Mouse (Mus musculus) gastrocnemius, adult 2 months (tissue): ENCODE measurements around the gene Fga. TPM values are rescaled to one million over a fixed set of nuclear protein-coding genes. Genes with fewer than 3 reads are reported as not detected.

Source experiments
- DNase-seq: peaks from one replicate; pipeline ENCODE4 v3.0.0; 2022
- H3K27ac ChIP-seq: fragments of 200-600 bp; 2 replicates; pipeline ENCODE4 v1.8.1; 2022; ENCODE audit warnings: mild to moderate bottlenecking
- H3K4me3 ChIP-seq: fragments of 200-600 bp; 2 replicates; pipeline ENCODE4 v1.8.1; 2022; ENCODE audit warnings: mild to moderate bottlenecking, moderate library complexity
- CTCF ChIP-seq: fragments of 200-600 bp; IDR thresholded peaks from 2 replicates; pipeline ENCODE4 v1.8.1; 2022; ENCODE audit warnings: antibody characterized with exemption, mild to moderate bottlenecking, moderate library complexity
- intact Hi-C: fragments of 180-260 bp; cut with DNase I; formaldehyde crosslinking; loops from one replicate; pipeline ENCODE4 v1.15.1; 2025
- total RNA-seq, 2 experiments: library from RNA; stranded (reverse); gene quantifications; 2 replicates each; pipeline ENCODE4 v1.2.3; 2021

Fga gene
- total RNA-seq, 2 experiments from 2014 or later = not detected

DNA sequence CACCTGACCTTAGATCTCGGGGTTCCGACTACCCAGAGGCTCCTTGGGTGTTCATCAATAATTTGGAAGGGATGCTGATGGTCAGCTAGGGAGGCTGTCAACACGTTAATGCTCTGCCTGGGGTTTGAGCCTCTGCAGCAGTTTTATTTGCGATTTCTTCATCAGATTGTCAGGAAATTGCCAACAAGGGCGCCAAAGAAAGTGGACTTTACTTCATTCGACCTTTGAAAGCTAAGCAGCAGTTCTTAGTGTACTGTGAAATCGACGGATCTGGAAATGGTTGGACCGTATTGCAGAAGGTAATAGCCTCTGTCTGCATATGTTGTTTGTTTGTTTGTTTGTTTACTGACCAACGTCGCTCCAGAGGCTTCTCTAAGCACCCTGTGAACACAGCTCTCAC, 15.6 kb upstream of the Fga start:
- no peak for TF ChIP-seq CTCF
- DNase-seq = no peak
- H3K27ac ChIP-seq = no peak overlapping the region
- intact Hi-C loops = no loop called here
- no peak overlapping the region for H3K4me3 ChIP-seq

GRCm38 (mm10) chr3:83011136-83011535, 14.7 kb upstream of the Fga start:
- no peak for TF ChIP-seq CTCF
- no peak for DNase-seq
- no peak overlapping the region for H3K27ac ChIP-seq
- intact Hi-C loops = no loop called here
- no peak overlapping the region for H3K4me3 ChIP-seq

DNA sequence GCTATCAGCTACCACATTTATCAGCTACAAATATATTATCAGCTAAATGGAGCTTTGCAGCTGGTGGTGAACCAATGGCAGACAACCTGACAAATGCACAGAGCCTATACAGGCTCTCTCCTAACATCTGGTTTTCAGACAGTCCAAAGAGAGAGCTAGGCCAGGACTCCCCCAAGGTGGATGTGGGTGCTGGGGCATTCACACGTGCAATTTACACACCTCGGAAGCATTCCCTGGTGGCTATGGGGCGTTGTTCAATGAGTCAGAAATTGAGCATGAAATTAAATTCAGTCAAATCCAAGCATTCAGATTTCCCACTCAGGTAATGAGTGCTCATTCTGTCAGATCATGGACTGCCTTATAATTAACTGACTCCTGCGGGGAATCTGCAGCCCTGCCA, 14.3 kb upstream of the Fga start:
- no peak overlapping the region for H3K4me3 ChIP-seq
- no peak for TF ChIP-seq CTCF
- DNase-seq = no peak
- no peak overlapping the region for H3K27ac ChIP-seq
- intact Hi-C loops = no loop called here

GRCm38 (mm10) chr3:83012636-83013035, 13.2 kb upstream of the Fga start:
- intact Hi-C loops = no loop called here
- H3K4me3 ChIP-seq = no peak overlapping the region
- no peak for DNase-seq
- no peak for TF ChIP-seq CTCF
- no peak overlapping the region for H3K27ac ChIP-seq

GRCm38 (mm10) chr3:83013951-83014350, 11.9 kb upstream of the Fga start:
- no peak for DNase-seq

GRCm38 (mm10) chr3:83016236-83016635, 9.6 kb upstream of the Fga start:
- DNase-seq = no peak
- intact Hi-C loops = no loop called here
- no peak for TF ChIP-seq CTCF
- Histone ChIP-seq H3K27ac (no peak overlapping the region), H3K4me3 (no peak overlapping the region)

More at GRCm38 (mm10) chr3:83013951-83014350, 11.9 kb upstream of the Fga start:
- no peak overlapping the region for H3K4me3 ChIP-seq
- no peak overlapping the region for H3K27ac ChIP-seq
- no peak for TF ChIP-seq CTCF
- intact Hi-C loops = no loop called here

DNA sequence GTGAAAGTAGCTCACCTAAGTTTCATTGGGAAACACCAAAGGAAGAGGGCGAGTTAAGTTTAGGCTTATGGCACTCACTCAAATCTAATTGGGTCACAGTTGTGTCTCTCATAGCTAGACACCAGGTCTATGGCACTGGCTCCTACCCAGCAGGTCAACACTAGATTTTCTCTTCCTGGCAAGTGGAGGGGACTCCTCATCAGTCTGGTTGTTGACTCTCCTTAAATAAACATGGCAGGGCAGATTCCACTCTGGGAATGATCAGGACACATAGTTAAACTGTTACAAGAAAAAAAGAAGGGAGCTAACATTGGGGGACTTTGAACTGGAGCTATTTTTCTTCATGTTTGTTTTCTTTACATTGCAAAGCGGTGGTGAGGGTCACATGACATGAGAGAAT, 5.5 kb upstream of the Fga start:
- no peak for TF ChIP-seq CTCF
- H3K27ac ChIP-seq = no peak overlapping the region
- no peak overlapping the region for H3K4me3 ChIP-seq
- DNase-seq = no peak
- intact Hi-C loops = no loop called here

DNA sequence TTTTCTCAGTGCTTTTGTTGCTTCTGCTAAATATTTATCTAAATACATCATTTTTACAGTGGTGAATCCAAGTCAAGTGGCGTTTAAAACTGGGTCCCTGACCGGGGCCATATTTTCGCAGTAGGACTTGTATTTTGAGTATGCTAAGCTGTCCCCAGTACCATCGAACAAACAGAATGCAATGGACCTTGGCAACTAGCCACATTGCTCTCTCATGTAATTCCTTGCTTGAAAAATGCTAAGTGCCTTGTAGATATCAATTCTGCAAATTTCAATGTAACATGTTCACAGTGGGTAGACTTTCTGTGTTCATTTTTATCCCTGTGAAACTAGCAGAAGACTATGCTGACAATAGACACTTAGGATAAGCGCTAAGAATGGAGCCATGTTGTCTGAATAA, 4.7 kb upstream of the Fga start:
- DNase-seq = no peak
- intact Hi-C loops = no loop called here
- H3K27ac ChIP-seq = no peak overlapping the region
- TF ChIP-seq CTCF = no peak
- no peak overlapping the region for H3K4me3 ChIP-seq

DNA sequence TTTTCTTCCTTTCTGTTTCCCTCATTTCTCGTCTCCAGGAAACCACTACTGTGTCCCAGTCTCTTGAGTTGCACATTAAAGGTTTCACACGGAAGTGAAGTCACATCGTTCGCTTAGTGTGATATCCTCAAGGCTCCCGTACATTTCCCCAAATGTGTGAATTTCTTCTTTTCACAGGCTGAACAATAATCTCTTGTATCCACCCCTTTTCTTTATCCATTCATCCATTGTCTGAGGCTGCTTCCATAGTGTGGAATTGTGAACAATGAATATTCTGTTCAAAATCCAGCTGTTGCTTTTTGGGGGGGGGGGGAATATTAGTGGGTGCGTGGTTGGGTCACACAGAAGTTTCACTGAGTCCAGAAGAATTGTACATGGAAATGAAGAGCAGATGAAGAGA, 840 bp upstream of the Fga start:
- no peak for DNase-seq
- no peak for TF ChIP-seq CTCF
- intact Hi-C loops = no loop called here
- H3K27ac ChIP-seq = no peak overlapping the region
- H3K4me3 ChIP-seq = no peak overlapping the region

DNA sequence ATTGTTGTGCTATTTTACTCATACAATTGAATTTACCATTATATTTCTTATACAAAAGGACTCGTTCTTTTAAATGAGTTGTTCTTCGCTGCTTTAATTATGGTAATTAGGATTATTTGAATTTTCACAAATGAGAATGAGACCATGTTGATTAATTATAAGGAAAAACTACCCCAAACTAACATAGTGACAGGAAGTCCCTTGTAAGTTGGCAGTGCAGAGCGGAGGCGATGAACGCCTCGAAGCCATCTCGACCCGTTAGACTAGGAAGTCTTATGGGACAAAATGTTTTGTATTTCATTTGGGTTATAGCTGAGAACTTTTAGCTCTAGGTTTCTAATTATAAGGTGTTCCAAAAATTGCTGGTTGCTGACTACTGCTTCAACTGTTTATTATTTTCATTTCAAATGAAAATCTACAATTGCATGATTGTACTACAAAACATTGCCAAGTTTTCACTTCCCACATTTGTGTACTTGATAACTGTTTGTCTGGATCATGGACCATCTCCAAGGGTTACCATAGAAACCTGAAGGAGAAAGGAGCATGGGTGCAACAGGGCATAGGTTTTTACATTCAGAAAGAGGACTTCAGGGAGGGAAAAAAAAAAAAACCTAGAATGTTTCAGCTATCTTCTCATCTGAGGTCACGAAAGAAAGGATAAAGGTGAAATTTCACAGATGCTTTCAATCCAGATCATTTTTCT, 1.8 kb downstream of the Fga start:
- no peak for DNase-seq
- TF ChIP-seq CTCF = no peak
- intact Hi-C loops = no loop called here
- Histone ChIP-seq H3K4me3 (no peak overlapping the region), H3K27ac (no peak overlapping the region)

GRCm38 (mm10) chr3:83030331-83030730, 4.5 kb downstream of the Fga start:
- no peak for DNase-seq
- intact Hi-C loops = no loop called here
- Histone ChIP-seq H3K4me3 (no peak overlapping the region), H3K27ac (no peak overlapping the region)
- no peak for TF ChIP-seq CTCF

- H3K4me3 ChIP-seq = no peak overlapping the region
- H3K27ac ChIP-seq = no peak overlapping the region
- DNase-seq = no peak
- intact Hi-C loops = no loop called here
- TF ChIP-seq CTCF = no peak
Measured at GRCm38 (mm10) chr3:83032746-83033308, 7.0 kb downstream of the Fga start.

- DNase-seq = no peak
- TF ChIP-seq CTCF = no peak
- Histone ChIP-seq H3K27ac (no peak overlapping the region), H3K4me3 (no peak overlapping the region)
- intact Hi-C loops = no loop called here
Measured at GRCm38 (mm10) chr3:83033801-83034200, 7.9 kb downstream of the Fga start.

GRCm38 (mm10) chr3:83038865-83039264, 13.0 kb downstream of the Fga start:
- no peak for TF ChIP-seq CTCF
- H3K27ac ChIP-seq = no peak overlapping the region
- no peak for DNase-seq
- intact Hi-C loops = no loop called here
- no peak overlapping the region for H3K4me3 ChIP-seq
